Mouse (Mus musculus): ENCODE data around the gene Tll1.
"Not testable (repeated sequence)": the region's sequence is repeated elsewhere in the genome, so short reads cannot be mapped to it uniquely, and the experiment has no call there.

Gene Tll1

DNA sequence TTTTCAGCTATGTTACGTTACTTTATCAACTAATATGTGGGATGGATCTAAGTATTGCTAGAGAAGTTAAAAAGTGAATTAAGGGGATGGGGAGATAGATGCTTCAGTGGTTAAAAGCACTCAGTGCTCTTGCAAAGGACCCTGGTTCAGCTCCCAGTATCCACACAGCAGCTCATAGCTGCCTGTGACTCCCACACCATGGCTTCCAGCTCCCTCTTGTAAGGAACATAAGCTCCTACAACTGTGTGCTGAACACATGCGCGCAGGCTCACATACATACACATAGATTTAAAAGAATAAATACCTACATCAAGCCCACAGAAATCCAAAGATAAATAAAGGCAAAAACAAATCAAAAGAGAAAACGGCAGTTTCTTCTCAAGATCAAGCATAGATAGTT, 148.5 kb downstream of the Tll1 start:
- no peak for DNase-seq

DNA sequence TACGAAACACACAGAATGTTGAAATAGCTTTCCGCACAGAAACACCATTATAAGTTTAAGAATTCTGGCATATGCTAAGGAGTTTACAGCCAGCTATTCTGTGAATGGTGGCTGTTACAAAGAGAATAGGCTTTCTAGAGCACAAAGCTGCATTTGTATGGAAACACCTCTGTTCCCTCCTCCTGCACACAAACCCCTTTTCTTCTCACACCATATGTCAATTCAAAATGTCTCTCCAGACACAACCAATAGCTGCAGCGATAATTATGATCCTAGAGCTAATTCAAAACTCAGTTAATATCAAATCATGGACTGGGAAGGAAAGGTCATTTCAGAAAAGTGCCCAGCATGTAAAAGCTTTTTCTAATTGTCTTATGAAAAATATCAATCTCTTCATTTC, 157.5 kb downstream of the Tll1 start:
- DNase-seq = no peak

DNA sequence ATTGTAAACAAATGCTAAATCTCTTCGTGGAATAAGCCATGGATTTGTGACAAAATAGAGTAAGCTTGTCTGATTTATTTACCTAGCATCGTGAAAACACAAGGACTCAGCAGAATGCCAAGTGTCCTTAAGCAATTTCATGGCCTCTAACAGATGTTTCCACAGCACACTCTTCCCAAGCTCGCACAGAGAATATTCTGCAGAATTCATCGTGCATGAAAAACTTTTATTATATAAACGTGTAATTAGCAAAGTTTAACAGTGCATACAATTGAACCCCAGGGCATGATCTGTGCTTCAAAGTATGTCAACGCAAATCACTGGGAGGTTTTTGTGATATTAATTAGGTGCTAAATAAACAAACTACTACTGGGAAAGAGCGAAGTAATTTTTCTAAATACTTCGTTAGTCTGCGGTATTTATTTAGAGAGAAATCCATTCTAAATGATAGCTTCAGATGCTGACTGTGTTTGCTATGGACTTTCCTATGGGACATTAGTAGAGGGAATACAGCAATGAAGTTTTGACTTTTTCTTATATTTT, 158.0 kb downstream of the Tll1 start:
- no peak for DNase-seq

DNA sequence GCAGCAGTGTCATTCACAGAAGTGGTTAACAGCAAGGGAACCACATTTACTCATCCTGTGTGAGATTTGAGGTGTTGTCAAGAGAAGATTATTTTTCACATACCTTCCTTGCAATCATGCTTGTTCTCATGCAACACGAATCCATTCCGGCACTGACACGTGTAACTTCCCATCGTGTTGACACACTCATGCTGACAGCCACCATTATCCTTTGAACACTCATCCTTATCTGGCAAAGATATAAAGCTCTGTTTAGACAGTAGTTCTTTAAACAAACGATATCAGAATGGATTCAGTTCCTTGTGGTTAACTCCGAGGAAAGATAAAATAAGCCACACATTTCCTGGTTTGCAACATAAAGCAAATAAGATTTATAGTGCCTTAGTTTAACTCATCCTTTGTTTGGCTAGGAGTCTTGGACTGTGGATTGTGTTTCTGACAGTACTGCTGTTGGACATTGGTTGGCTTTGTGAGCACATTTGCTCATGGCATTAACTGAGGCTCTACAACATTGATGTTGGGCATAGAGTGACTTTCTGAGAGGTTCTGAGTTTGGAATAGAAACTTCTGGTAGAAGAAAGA, 164.7 kb downstream of the Tll1 start:
- DNase-seq = no peak

DNA sequence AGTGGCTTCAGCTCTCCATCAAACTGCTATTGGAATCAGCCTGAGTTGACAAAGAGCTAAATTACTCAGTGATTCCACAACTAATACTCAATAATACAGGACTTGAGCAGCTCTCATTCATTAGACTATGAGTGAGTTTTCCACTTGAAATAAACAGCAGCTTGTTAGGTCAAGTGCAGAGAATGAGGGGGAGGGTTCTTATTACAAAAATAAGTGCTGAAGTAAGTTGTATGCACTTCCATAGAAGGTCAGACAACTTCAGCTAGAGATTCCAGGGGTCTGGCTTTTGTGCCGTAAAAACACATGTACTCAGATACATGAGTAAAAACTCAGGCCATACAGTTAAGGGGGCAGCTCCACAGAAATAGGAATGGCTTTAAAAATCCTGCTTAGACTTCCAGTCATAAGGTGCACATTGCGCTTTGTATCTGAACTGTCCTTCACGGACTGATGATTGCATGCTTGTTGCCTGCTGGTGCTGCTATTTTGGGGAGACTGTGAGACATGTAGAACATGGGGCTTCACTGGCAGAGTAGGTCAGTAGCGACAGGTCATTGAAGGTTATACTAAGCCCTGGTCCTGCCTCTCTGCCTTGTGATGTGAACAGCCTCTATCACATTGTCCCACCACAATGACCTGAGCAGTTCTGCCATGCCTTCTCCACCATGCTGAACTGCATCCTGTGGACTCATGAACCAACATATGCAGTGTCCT, 175.2 kb downstream of the Tll1 start:
- DNase-seq = no peak

DNA sequence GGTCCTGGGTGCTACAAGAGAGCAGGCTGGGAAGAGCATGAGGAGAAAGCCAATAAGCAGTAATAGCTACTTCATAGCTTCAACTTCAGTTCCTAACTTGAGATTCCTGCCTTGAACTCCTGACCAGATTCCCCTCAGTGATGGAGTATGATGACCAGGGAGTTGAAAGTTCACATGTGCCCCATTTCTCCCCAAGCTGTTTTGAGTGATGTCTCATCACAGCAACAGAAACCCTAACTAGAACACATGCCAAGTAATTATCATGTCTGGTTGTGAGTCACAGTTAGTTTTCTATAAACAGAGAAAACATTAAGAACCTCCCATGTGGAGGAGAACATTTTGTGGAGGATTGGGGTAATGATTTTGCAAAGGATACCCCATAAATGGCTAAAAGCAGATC, 176.0 kb downstream of the Tll1 start:
- no peak for DNase-seq

DNA sequence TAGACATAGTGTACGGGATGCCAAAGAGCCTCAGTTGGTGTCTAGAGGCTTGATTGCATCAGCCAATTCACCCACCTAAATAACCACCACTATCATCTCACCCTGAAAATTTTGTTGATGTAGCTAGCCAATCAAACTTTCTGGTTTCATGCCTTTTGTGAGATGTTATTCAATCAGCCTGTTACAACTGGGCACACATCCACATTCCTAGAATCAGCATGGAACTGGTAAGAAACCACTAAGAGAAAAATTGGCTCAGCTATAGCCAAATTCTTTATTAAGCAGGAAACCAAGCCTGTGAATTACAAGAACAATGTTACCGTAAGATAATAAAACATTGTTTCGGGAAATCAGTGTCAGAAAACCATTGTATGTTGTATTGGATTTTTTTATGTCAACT, 176.5 kb downstream of the Tll1 start:
- no peak for DNase-seq

DNA sequence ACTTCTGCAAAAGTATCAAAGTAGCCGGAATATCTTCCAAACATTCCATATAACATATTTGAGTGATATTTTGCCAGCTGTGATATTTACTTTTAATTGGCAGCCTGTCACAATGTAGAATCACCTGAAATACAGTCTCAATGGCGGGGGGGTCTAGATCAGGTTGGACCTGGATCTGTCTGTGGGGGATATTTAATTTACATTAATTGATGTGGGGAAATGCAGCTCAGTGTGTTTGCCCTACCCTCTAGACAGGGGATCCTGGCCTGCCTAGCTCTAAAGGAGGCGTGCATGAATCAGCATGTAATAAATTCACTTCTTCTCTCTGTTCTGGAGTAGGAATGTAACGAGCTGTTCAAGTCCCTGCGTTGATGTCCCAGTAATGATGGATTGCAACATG, 181.7 kb downstream of the Tll1 start:
- no peak for DNase-seq

DNA sequence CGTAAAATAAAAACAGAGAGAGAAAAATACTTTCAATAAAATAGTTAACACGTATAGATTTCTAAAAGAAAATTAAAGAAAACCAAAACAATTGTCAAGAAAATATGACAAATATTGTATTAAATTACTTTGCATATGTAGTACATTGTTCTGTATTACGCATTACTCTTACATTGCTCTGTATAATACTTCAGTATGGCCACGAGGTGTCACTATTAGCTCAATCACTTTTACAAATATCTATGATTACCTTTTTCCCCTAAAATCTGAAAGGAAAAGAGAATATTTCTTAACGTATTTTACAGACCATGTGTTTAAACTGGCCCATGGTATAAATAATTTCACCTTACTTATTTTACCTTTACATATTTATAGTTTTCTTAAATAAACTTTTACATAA, 182.5 kb downstream of the Tll1 start:
- DNase-seq = no peak

DNA sequence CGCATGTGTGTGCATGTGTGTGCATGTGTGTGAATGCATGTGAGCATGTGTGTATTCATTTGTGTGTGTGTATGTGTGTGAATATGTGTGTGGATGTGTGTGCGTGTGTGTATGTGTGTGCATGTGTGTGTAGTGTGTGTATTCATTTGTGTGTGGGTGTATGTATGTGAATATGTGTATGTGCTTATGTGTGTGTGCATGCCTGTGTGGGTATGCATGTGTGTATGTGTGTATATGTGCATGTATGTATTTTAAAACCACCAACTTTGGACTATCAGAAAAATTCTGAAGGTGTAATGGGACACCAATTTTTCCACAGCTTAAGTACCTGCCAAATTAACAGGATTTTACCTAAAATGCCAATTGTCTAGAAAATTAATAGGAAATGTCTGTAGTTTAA, 183.0 kb downstream of the Tll1 start:
- DNase-seq = no peak

DNA sequence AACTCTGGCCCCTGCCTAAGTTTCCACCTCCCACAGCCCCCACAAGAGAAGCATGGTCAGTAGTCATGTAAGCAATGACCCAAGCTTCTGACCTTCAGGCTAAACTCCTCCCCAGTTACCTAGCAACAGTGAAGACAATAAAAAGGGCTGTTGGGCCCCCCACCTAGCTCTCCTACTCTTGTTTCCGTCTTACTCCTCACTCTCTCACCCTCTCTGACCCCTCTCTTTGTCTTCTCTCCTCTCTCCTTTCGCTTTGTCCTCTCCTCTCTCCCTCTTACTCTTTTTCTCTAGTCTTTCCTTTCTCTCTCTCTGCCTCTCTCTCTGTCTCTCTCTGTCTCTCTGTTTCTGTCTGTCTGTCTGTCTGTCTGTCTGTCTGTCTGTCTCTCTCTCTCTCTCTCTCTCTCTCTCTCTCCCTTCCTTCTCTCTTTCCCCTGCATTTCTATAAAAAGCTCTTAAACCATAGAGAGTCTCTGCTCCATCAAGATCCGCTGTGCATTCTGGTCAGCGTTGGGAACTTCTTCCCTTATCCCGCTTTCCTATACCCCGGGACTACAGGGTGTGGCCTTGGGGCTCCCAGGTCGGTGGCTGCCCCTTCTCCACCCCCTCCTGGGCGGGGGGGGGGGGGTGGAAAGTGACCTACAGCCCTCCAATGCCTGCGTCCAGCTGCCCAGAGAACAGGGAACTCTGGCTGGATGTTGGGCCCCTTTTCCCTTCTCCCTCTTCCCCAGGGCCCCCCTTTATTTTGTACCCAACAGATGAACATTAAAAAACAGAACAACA, 235.3 kb downstream of the Tll1 start:
- not testable (repeated sequence) for DNase-seq

All from thymus, postnatal 36 days (tissue).